Mouse (Mus musculus) hindbrain, postnatal 0 days (tissue): ENCODE measurements at regions not wholly inside any gene's neighbourhood (a gene's known extent, or its start where the extent isn't known, plus 50 kb on each side); places are given as distances from the start of the nearest gene placed in this dataset.

Source experiments
- ATAC-seq: fragments of 200-750 bp; cut with Nextera tagmentation; 2 replicates; pipeline ENCODE4 v1.8.0; 2017; ENCODE audit warnings: mild to moderate bottlenecking, moderate TSS enrichment, moderate library complexity
- DNase-seq: peaks from one replicate; pipeline ENCODE4 v3.0.0-alpha.2; 2015; ENCODE audit warnings: low spot score
- H3K27ac ChIP-seq: fragments of 300-500 bp; sonication (generic); 2 replicates; pipeline ENCODE4 v1.5.1; 2014; ENCODE audit warnings: mild to moderate bottlenecking
- H3K27me3 ChIP-seq: fragments of 300-500 bp; sonication (generic); 2 replicates; pipeline ENCODE4 v1.6.1; 2014; ENCODE audit warnings: low read length, mixed read lengths; ENCODE audit not compliant: insufficient read depth
- H3K36me3 ChIP-seq: fragments of 300-500 bp; sonication (generic); 2 replicates; pipeline ENCODE4 v1.6.1; 2014; ENCODE audit warnings: low read length, mixed read lengths; ENCODE audit not compliant: insufficient read depth
- H3K4me1 ChIP-seq: fragments of 300-500 bp; sonication (generic); 2 replicates; pipeline ENCODE4 v1.6.1; 2014; ENCODE audit warnings: antibody characterized with exemption, low read length, mixed read lengths; ENCODE audit not compliant: insufficient read depth
- H3K4me2 ChIP-seq: fragments of 300-500 bp; sonication (generic); 2 replicates; pipeline ENCODE4 v1.6.1; 2014; ENCODE audit warnings: low read depth, mild to moderate bottlenecking, low read length, moderate library complexity, mixed read lengths
- H3K4me3 ChIP-seq: fragments of 300-500 bp; sonication (generic); 2 replicates; pipeline ENCODE4 v1.5.1; 2014; ENCODE audit warnings: low read length
- H3K9ac ChIP-seq: fragments of 300-500 bp; sonication (generic); replicated peaks from 2 replicates; pipeline ENCODE4 v1.6.1; 2014; ENCODE audit warnings: mild to moderate bottlenecking, low read length, moderate library complexity, mixed read lengths
- H3K9me3 ChIP-seq: fragments of 300-500 bp; sonication (generic); 2 replicates; pipeline ENCODE4 v1.6.1; 2016; ENCODE audit warnings: low read length, mixed read lengths
- CTCF ChIP-seq: IDR thresholded peaks from 2 replicates; pipeline ENCODE4 v1.5.1; 2016; ENCODE audit warnings: antibody characterized with exemption, control low read depth, low read depth
- WGBS: fragments of 180-500 bp; shearing (Covaris S2); extraction: QIAGEN DNeasy Blood & Tissue Kit; methylation state at CpG from one replicate; pipeline ENCODE4 v1.1.7; 2014; 5-methylcytosine and 5-hydroxymethylcytosine counted together

GRCm38 (mm10) chr9:50199422-50200218 lies 145.1 kb downstream of the Rpl10-ps3 start:
- no peaks in the 10 kb centered on the region for H3K27me3 ChIP-seq
- ATAC-seq = no peak
- H3K9ac ChIP-seq = no peak overlapping the region
- no peak overlapping the region for H3K4me2 ChIP-seq
- no peak overlapping the region for H3K27ac ChIP-seq
- 73% methylated on average over 7 of the region's 7 CpGs for WGBS
- no peak overlapping the region for H3K4me3 ChIP-seq
- H3K9me3 ChIP-seq = no peaks in the 10 kb centered on the region
- H3K4me1 ChIP-seq = no peaks in the 10 kb centered on the region
- no peak for TF ChIP-seq CTCF
- no peak for DNase-seq
- H3K36me3 ChIP-seq = no peaks in the 10 kb centered on the region

- Histone ChIP-seq H3K4me2 (no peak overlapping the region), H3K27ac (no peak overlapping the region), H3K4me3 (no peak overlapping the region), H3K36me3 (no peaks in the 10 kb centered on the region), H3K9ac (no peak overlapping the region), H3K9me3 (no peaks in the 10 kb centered on the region), H3K4me1 (no peaks in the 10 kb centered on the region), H3K27me3 (no peaks in the 10 kb centered on the region)
- ATAC-seq = 0 out of 2 replicates have a peak, but pooled peaks have one; percentile 29
- 53% methylated on average over 5 of the region's 5 CpGs for WGBS
- TF ChIP-seq CTCF = no peak
- DNase-seq = no peak
These were observed 152.2 kb downstream of the Rpl10-ps3 start for GRCm38 (mm10) chr9:50192400-50193110.

GRCm38 (mm10) chr9:50191136-50191535 lies 153.6 kb downstream of the Rpl10-ps3 start:
- H3K9me3 ChIP-seq = no peaks in the 10 kb centered on the region
- no peak overlapping the region for H3K4me2 ChIP-seq
- WGBS = 17% methylated on average over 3 of the region's 3 CpGs
- H3K27me3 ChIP-seq = no peaks in the 10 kb centered on the region
- no peaks in the 10 kb centered on the region for H3K36me3 ChIP-seq
- TF ChIP-seq CTCF = no peak
- H3K27ac ChIP-seq = no peak overlapping the region
- no peak for ATAC-seq
- H3K4me1 ChIP-seq = no peaks in the 10 kb centered on the region
- no peak for DNase-seq
- no peak overlapping the region for H3K9ac ChIP-seq
- H3K4me3 ChIP-seq = no peak overlapping the region

GRCm38 (mm10) chr9:50188576-50189070 lies 156.1 kb downstream of the Rpl10-ps3 start:
- no peak overlapping the region for H3K9ac ChIP-seq
- DNase-seq (peak; percentile 27), ATAC-seq (no peak)
- 56% methylated on average over 6 of the region's 6 CpGs for WGBS
- TF ChIP-seq CTCF = no peak
- no peak overlapping the region for H3K27ac ChIP-seq
- no peaks in the 10 kb centered on the region for H3K9me3 ChIP-seq
- H3K4me1 ChIP-seq = no peaks in the 10 kb centered on the region
- H3K4me3 ChIP-seq = no peak overlapping the region
- no peak overlapping the region for H3K4me2 ChIP-seq
- no peaks in the 10 kb centered on the region for H3K36me3 ChIP-seq
- H3K27me3 ChIP-seq = no peaks in the 10 kb centered on the region

- no peak for DNase-seq
- TF ChIP-seq CTCF = no peak
- no peak overlapping the region for H3K9ac ChIP-seq
- ATAC-seq = no peak
- H3K4me1 ChIP-seq = no peaks in the 10 kb centered on the region
- H3K27me3 ChIP-seq = no peaks in the 10 kb centered on the region
- 49% methylated on average over 2 of the region's 2 CpGs for WGBS
- no peak overlapping the region for H3K4me3 ChIP-seq
- no peaks in the 10 kb centered on the region for H3K9me3 ChIP-seq
- H3K4me2 ChIP-seq = no peak overlapping the region
- no peaks in the 10 kb centered on the region for H3K36me3 ChIP-seq
- H3K27ac ChIP-seq = no peak overlapping the region
These were observed 163.4 kb downstream of the Rpl10-ps3 start for GRCm38 (mm10) chr9:50181360-50181759.

GRCm38 (mm10) chr9:50176131-50176530 lies 168.6 kb downstream of the Rpl10-ps3 start:
- Histone ChIP-seq H3K36me3 (no peaks in the 10 kb centered on the region), H3K9ac (no peak overlapping the region), H3K4me3 (no peak overlapping the region), H3K9me3 (no peaks in the 10 kb centered on the region), H3K27ac (no peak overlapping the region), H3K4me2 (no peak overlapping the region), H3K4me1 (no peaks in the 10 kb centered on the region), H3K27me3 (no peaks in the 10 kb centered on the region)
- no peak for ATAC-seq
- no peak for DNase-seq
- TF ChIP-seq CTCF = no peak
- 92% methylated on average over 2 of the region's 2 CpGs for WGBS
